Mouse (Mus musculus) Patski (cell line): ENCODE measurements around the gene Phyhd1. TPM values are rescaled to one million over a fixed set of nuclear protein-coding genes. Genes with fewer than 3 reads are reported as not detected.

Experiments used
- ATAC-seq: fragments of 100-300 bp; one replicate; pipeline ENCODE4 v1.8.0; 2021
- CTCF ChIA-PET: fragments of 350-600 bp; sonication (Branson Sonifier 250); formaldehyde crosslinking; loops from one replicate; lab custom pipeline; 2022; ENCODE audit warnings: inconsistent platforms; lab: Charles Lee
- POLR2A ChIA-PET: fragments of 350-600 bp; sonication (Branson Sonifier 250); formaldehyde crosslinking; loops from one replicate; lab custom pipeline; 2022; ENCODE audit warnings: antibody characterized with exemption, inconsistent platforms; lab: Charles Lee
- DNase-seq: peaks from one replicate; pipeline ENCODE4 v3.0.0-alpha.2; 2011; ENCODE audit warnings: low read depth, low spot score
- H3K27me3 ChIP-seq: fragments of 371-371 bp; one replicate; pipeline ENCODE4 v1.5.1; 2021
- CTCF ChIP-seq: fragments of 100-300 bp; IDR thresholded peaks from one replicate; pipeline ENCODE4 v1.5.1; 2021
- in situ Hi-C: fragments of 300-500 bp; cut with MboI; formaldehyde crosslinking; loops from 3 replicates; pipeline ENCODE4 v1.11.1; 2018; ENCODE audit warnings: low pct_unique_long_range_greater_than_20kb, mixed read lengths
- polyA plus RNA-seq: library from polyadenylated mRNA; unstranded; gene quantifications from one replicate; pipeline ENCODE4 v1.2.3, GENCODE M21; 2021

Gene Phyhd1
- polyA plus RNA-seq, 1 experiment from 2014 or later, result 22.4 TPM

GRCm38 (mm10) chr2:30262840-30263441, 3.1 kb upstream of the Phyhd1 start:
- TF ChIP-seq CTCF, result no peak
- DNase-seq (no peak), ATAC-seq (no peak)
- ChIA-PET POLR2A (interaction anchor here (0.9 kb wide), 1 partner anchor 26 kb away, joined by 4 read pairs; the partner anchor contains the start of gene Lrrc8a), CTCF (no interaction called here)
- no peaks in the 10 kb centered on the region for H3K27me3 ChIP-seq
- in situ Hi-C loops, result loop anchor here (10.0 kb wide), 1 partner anchor 88 kb away; the partner anchor contains the start of genes Endog and Spout1

GRCm38 (mm10) chr2:30263811-30264210, 2.2 kb upstream of the Phyhd1 start:
- POLR2A ChIA-PET, result interaction anchor here (0.6 to 0.9 kb wide), 2 partner anchors 16 to 26 kb away, joined by 3 to 4 read pairs; partner anchors contain the start of gene Lrrc8a
- TF ChIP-seq CTCF, result no peak
- CTCF ChIA-PET, result no interaction called here
- no peaks in the 10 kb centered on the region for H3K27me3 ChIP-seq
- in situ Hi-C loops, result loop anchor here (10.0 kb wide), 1 partner anchor 89 kb away; the partner anchor contains the start of genes Endog and Spout1
- ATAC-seq, result no peak
- DNase-seq, result no peak

GRCm38 (mm10) chr2:30264671-30265519, 1.1 kb upstream of the Phyhd1 start:
- CTCF ChIA-PET, result no interaction called here
- DNase-seq (no peak), ATAC-seq (no peak)
- in situ Hi-C loops, result loop anchor here (10.0 kb wide), 1 partner anchor 90 kb away; the partner anchor contains the start of genes Endog and Spout1
- POLR2A ChIA-PET, result no interaction called here
- no peak for TF ChIP-seq CTCF
- H3K27me3 ChIP-seq, result no peaks in the 10 kb centered on the region

- in situ Hi-C loops, result loop anchor here (10.0 kb wide), 1 partner anchor 92 kb away; the partner anchor contains the start of genes Endog and Spout1
Measured at GRCm38 (mm10) chr2:30266392-30266941, 464 bp downstream of the Phyhd1 start.

GRCm38 (mm10) chr2:30267466-30267865, 1.5 kb downstream of the Phyhd1 start:
- CTCF ChIA-PET, result interaction anchor here (1.3 to 2.0 kb wide), 2 partner anchors 30 to 94 kb away, joined by 3 to 4 read pairs; partner anchors contain the start of gene Lrrc8a
- POLR2A ChIA-PET, result no interaction called here
- no peak for DNase-seq
- H3K27me3 ChIP-seq, result no peaks in the 10 kb centered on the region
- ATAC-seq, result no peak
- in situ Hi-C loops, result loop anchor here (10.0 kb wide), 1 partner anchor 93 kb away; the partner anchor contains the start of genes Endog and Spout1
- TF ChIP-seq CTCF, result no peak

More at GRCm38 (mm10) chr2:30266392-30266941, 464 bp downstream of the Phyhd1 start:
- POLR2A ChIA-PET, result interaction anchor here (0.8 to 1.5 kb wide), 4 partner anchors 9 to 90 kb away, joined by 3 to 7 read pairs (median 3); partner anchors contain the start of genes Dolk and Nup188
- ATAC-seq, result peak; percentile 34
- CTCF ChIA-PET, result interaction anchor here (1.3 to 2.0 kb wide), 2 partner anchors 29 to 93 kb away, joined by 3 to 4 read pairs; partner anchors contain the start of gene Lrrc8a
- no peaks in the 10 kb centered on the region for H3K27me3 ChIP-seq
- no peak for TF ChIP-seq CTCF
- DNase-seq, result no peak

- ChIA-PET POLR2A (no interaction called here), CTCF (no interaction called here)
- no peak for ATAC-seq
- H3K27me3 ChIP-seq, result no peaks in the 10 kb centered on the region
- no peak for TF ChIP-seq CTCF
- no peak for DNase-seq
- in situ Hi-C loops, result loop anchor here (10.0 kb wide), 1 partner anchor 94 kb away; the partner anchor contains the start of genes Endog and Spout1
Measured at GRCm38 (mm10) chr2:30268371-30268770, 2.4 kb downstream of the Phyhd1 start.

- ChIA-PET CTCF (interaction anchor here (1.6 kb wide), 1 partner anchor 108 kb away, joined by 3 read pairs; no protein-coding TSS in a partner anchor), POLR2A (interaction anchor here (0.9 kb wide), 1 partner anchor 27 kb away, joined by 3 read pairs; no protein-coding TSS in a partner anchor)
- DNase-seq (no peak), ATAC-seq (no peak)
- in situ Hi-C loops, result loop anchor here (10.0 kb wide), 1 partner anchor 95 kb away; the partner anchor contains the start of genes Endog and Spout1
- no peaks in the 10 kb centered on the region for H3K27me3 ChIP-seq
- no peak for TF ChIP-seq CTCF
Measured at GRCm38 (mm10) chr2:30269241-30269990, 3.4 kb downstream of the Phyhd1 start.

GRCm38 (mm10) chr2:30270134-30270533, 4.1 kb downstream of the Phyhd1 start:
- peak; percentile 56 for ATAC-seq
- ChIA-PET POLR2A (interaction anchor here (0.9 kb wide), 1 partner anchor 28 kb away, joined by 3 read pairs; no protein-coding TSS in a partner anchor), CTCF (interaction anchor here (1.2 to 1.6 kb wide), 2 partner anchors 92 to 108 kb away, joined by 3 read pairs; partner anchors contain the start of gene Spout1)
- H3K27me3 ChIP-seq, result no peaks in the 10 kb centered on the region
- TF ChIP-seq CTCF, result peak; percentile 88
- no peak for DNase-seq
- in situ Hi-C loops, result no loop called here

- H3K27me3 ChIP-seq, result no peaks in the 10 kb centered on the region
- DNase-seq (no peak), ATAC-seq (no peak)
- ChIA-PET CTCF (no interaction called here), POLR2A (interaction anchor here (0.7 to 1.6 kb wide), 2 partner anchors 9 to 17 kb away, joined by 3 read pairs; no protein-coding TSS in a partner anchor)
- in situ Hi-C loops, result no loop called here
- no peak for TF ChIP-seq CTCF
Measured at GRCm38 (mm10) chr2:30280743-30281142, 14.7 kb downstream of the Phyhd1 start, which contains the start of gene Gm28038. Gm28038 (plus strand) TSS chr2:30281043.
